Mouse (Mus musculus): ENCODE data around the gene F930015N05Rik. TPM values are rescaled to one million over a fixed set of nuclear protein-coding genes. Genes with fewer than 3 reads are reported as not detected.

Gene F930015N05Rik
- polyA plus RNA-seq, 1 experiment from 2014 or later, result 0.19 TPM

- Histone ChIP-seq H3K4me1 (peaks cover 21% of the 10 kb centered on the region), H3K27ac (replicated peaks) (no peak overlapping the region), H3K9me3 (no peaks in the 10 kb centered on the region), H3K4me3 (0 out of 2 replicates have a peak overlapping the region, but pooled peaks have one; percentile 9), H3K9ac (no peak overlapping the region), H3K36me3 (no peaks in the 10 kb centered on the region), H3K27me3 (replicated peaks) (peaks cover 61% of the 10 kb centered on the region), H3K4me2 (peak overlapping the region; percentile 25)
- WGBS, result 67% methylated on average over 3 of the region's 3 CpGs
- ATAC-seq (ENCODE audit: extremely low read depth, insufficient number of reproducible peaks, low FRiP score, low TSS enrichment), result no peak
Observed at GRCm38 (mm10) chr11:64437721-64438120, 1.3 kb upstream of the F930015N05Rik start.

GRCm38 (mm10) chr11:64436791-64437298, 392 bp upstream of the F930015N05Rik start:
- WGBS, result 28% methylated on average over 5 of the region's 5 CpGs
- peak overlapping the region; percentile 85 for H3K9ac ChIP-seq
- ATAC-seq (ENCODE audit: extremely low read depth, insufficient number of reproducible peaks, low FRiP score, low TSS enrichment), result no peak
- peaks cover 18% of the 10 kb centered on the region for H3K4me1 ChIP-seq
- no peak overlapping the region for H3K27ac ChIP-seq (replicated peaks)
- no peaks in the 10 kb centered on the region for H3K9me3 ChIP-seq
- H3K4me2 ChIP-seq, result peak overlapping the region; percentile 99
- no peaks in the 10 kb centered on the region for H3K36me3 ChIP-seq
- peaks cover 68% of the 10 kb centered on the region for H3K27me3 ChIP-seq (replicated peaks)
- H3K4me3 ChIP-seq, result peak overlapping the region; percentile 68

GRCm38 (mm10) chr11:64435546-64436411, 674 bp downstream of the F930015N05Rik start:
- H3K9ac ChIP-seq, result peak overlapping the region; percentile 85
- WGBS, result under 1% methylated on average over 81 of the region's 81 CpGs
- peaks cover 17% of the 10 kb centered on the region for H3K4me1 ChIP-seq
- no peaks in the 10 kb centered on the region for H3K9me3 ChIP-seq
- H3K36me3 ChIP-seq, result no peaks in the 10 kb centered on the region
- H3K4me3 ChIP-seq, result peak overlapping the region; percentile 68
- peak; percentile 25; the same call in 1 of the 2 replicates for ATAC-seq (ENCODE audit: extremely low read depth, insufficient number of reproducible peaks, low FRiP score, low TSS enrichment)
- H3K27me3 ChIP-seq (replicated peaks), result peaks cover 74% of the 10 kb centered on the region
- H3K4me2 ChIP-seq, result peak overlapping the region; percentile 99
- peak overlapping the region; percentile 54 for H3K27ac ChIP-seq (replicated peaks)

DNA sequence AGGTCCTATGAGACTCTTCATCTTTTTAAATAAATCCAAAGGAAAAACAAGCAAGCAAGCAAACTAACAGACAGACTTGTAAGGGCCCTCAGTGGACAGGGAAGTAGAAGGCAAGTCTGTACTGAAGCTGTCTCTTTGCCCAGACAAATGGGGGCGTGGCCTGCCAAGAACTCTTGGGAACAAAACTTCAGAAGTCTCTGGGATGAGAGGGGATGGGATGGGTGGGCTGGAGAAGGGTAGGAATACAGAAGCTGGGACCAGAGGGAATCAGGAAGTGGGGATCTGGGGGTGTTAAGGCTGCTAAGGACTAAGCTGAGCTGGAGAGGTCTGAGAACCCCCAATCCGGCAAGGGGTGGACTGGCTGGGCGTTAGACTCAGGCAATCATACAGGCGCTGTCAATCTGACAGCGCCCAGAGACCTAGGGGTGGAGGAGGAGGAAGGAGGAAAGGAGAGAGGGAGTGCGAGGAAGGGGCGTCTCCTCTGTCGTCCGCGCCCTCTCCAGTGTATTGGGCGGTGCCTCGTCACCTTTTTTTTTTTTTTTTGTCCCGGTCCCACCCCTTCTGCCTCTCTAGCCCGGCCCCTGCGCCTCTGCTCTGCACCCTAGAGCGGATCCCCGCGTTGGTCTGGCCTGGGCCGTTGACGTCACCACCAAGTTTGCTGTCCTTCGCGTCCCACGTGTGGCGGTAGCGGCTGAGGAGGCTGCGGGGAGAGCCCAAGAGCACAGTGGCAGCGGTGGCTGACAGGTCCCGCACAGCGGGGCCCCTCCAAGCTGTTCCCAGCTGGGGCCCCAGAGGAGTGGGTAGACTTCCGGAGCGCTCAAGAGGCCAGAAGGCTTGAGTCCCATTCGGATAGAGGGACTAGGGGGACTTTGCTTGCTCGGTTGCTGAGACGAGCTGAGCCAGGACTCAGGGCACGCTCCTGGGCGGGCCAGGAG, 1.6 kb downstream of the F930015N05Rik start, which contains the start of gene Hs3st3a1:
Gene Hs3st3a1, plus strand, starts transcription at position 722 of the 935 bp plus-strand sequence.
- peaks cover 65% of the 10 kb centered on the region for H3K27me3 ChIP-seq (replicated peaks)
- H3K36me3 ChIP-seq, result no peaks in the 10 kb centered on the region
- peak within 1 kb of the TSS; percentile 85 for H3K9ac ChIP-seq
- peak within 1 kb of the TSS; percentile 99 for H3K4me2 ChIP-seq
- peak within 1 kb of the TSS; percentile 68 for H3K4me3 ChIP-seq
- H3K4me1 ChIP-seq, result peaks cover 17% of the 10 kb centered on the region
- WGBS, result under 1% methylated on average over 35 of the region's 36 CpGs
- H3K27ac ChIP-seq (replicated peaks), result peak within 1 kb of the TSS; percentile 54
- no peaks in the 10 kb centered on the region for H3K9me3 ChIP-seq
- ATAC-seq (ENCODE audit: extremely low read depth, insufficient number of reproducible peaks, low FRiP score, low TSS enrichment), result peak; percentile 70

DNA sequence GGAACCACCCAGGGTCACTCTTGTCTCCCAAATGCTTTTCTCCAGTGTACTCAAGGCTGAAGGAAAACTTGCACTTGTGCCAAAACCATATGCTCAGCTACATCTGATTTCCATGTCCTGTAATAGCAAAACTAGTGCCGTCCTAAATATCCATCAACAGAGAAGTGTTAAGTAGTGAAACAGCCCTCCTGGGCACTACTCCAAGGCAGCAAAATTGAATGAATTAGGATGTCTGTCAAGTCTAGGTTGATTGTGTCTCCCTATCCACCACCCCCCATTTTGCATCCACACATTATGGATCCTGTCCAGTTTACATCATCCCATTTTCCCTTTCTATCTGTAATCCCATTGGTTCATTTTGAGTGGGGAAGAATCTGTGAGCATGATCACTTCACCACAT, 17.5 kb downstream of the F930015N05Rik start:
- no peak for ATAC-seq (ENCODE audit: extremely low read depth, insufficient number of reproducible peaks, low FRiP score, low TSS enrichment)

GRCm38 (mm10) chr11:64400534-64401093, 35.8 kb downstream of the F930015N05Rik start:
- H3K4me3 ChIP-seq, result no peak overlapping the region
- WGBS, result 67% methylated on average over 6 of the region's 6 CpGs
- H3K9me3 ChIP-seq, result no peaks in the 10 kb centered on the region
- no peak overlapping the region for H3K4me2 ChIP-seq
- ATAC-seq (ENCODE audit: extremely low read depth, insufficient number of reproducible peaks, low FRiP score, low TSS enrichment), result no peak
- H3K4me1 ChIP-seq, result peaks cover 15% of the 10 kb centered on the region
- no peak overlapping the region for H3K9ac ChIP-seq
- no peaks in the 10 kb centered on the region for H3K36me3 ChIP-seq
- peaks cover 19% of the 10 kb centered on the region; the same call in 1 of the 2 replicates for H3K27me3 ChIP-seq (replicated peaks)
- H3K27ac ChIP-seq (replicated peaks), result no peak overlapping the region

More for the DNA sequence above, 17.5 kb downstream of the F930015N05Rik start:
- WGBS, result 56% methylated on average over 1 of the region's 1 CpGs
- Histone ChIP-seq H3K27me3 (replicated peaks) (no peaks in the 10 kb centered on the region), H3K4me1 (no peaks in the 10 kb centered on the region), H3K9me3 (peaks cover 8% of the 10 kb centered on the region), H3K4me2 (no peak overlapping the region), H3K36me3 (no peaks in the 10 kb centered on the region), H3K4me3 (no peak overlapping the region), H3K9ac (no peak overlapping the region), H3K27ac (replicated peaks) (no peak overlapping the region)

- 55% methylated on average over 3 of the region's 3 CpGs for WGBS
- H3K9ac ChIP-seq, result no peak overlapping the region
- no peak overlapping the region for H3K4me2 ChIP-seq
- H3K27ac ChIP-seq (replicated peaks), result no peak overlapping the region
- H3K27me3 ChIP-seq (replicated peaks), result peaks cover 19% of the 10 kb centered on the region; the same call in 1 of the 2 replicates
- no peak overlapping the region for H3K4me3 ChIP-seq
- no peaks in the 10 kb centered on the region for H3K36me3 ChIP-seq
- H3K9me3 ChIP-seq, result no peaks in the 10 kb centered on the region
- peaks cover 16% of the 10 kb centered on the region for H3K4me1 ChIP-seq
- no peak for ATAC-seq (ENCODE audit: extremely low read depth, insufficient number of reproducible peaks, low FRiP score, low TSS enrichment)
Observed at GRCm38 (mm10) chr11:64397612-64398011, 38.8 kb downstream of the F930015N05Rik start.

DNA sequence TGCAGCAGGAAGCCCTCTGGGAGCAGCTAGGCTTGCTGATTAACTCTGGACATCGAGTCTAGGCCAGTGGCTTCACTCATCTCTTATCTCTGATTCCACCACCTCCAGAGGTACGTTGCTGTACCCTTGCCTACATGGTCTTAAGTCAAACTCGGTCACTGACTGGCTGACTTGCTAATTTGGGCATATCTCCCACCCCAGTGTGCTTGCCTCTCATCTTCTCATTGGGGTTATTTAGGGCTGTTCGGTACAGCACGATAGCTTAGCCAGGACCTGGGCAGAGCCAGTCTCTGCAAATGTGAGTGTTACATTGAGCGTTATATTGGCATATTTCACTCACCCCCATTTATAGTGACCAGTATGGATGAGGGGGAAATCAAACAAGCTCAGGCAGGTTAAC, 39.5 kb downstream of the F930015N05Rik start:
- Histone ChIP-seq H3K9me3 (no peaks in the 10 kb centered on the region), H3K27me3 (replicated peaks) (peaks cover 19% of the 10 kb centered on the region; the same call in 1 of the 2 replicates), H3K4me2 (no peak overlapping the region), H3K9ac (no peak overlapping the region), H3K4me1 (peaks cover 16% of the 10 kb centered on the region), H3K4me3 (no peak overlapping the region), H3K27ac (replicated peaks) (no peak overlapping the region), H3K36me3 (no peaks in the 10 kb centered on the region)
- WGBS, result 33% methylated on average over 6 of the region's 6 CpGs
- no peak for ATAC-seq (ENCODE audit: extremely low read depth, insufficient number of reproducible peaks, low FRiP score, low TSS enrichment)

DNA sequence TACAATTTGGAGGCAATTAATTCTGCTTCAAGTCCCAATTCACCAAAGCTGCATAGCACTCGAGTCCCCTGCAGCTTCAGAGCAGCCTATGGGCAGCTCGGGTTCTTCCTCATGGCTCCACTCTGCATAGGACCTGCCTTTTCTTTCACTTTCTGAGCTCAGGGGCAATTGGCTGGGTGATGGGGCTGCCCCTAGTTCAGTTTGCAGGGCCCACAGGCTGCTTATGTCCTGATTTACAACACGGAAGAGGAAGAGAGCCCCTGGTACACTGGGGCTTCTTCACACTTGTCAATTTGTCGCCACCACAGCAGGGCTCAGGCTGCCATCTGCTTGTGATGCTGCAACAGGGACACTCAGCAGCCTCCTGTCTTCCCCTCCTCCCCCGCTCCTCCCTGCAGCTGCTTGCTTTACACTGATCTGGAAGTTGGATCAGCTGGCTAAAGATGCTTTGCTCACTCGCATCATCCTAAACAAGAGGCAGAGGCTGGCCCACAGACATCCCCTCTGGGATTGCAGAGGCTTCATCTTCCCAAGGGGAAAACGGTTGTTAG, 40.0 kb downstream of the F930015N05Rik start:
- WGBS, result 10% methylated on average over 7 of the region's 7 CpGs
- H3K9ac ChIP-seq, result peak overlapping the region; percentile 20; the same call in 1 of the 2 replicates
- H3K4me1 ChIP-seq, result peaks cover 16% of the 10 kb centered on the region
- no peak overlapping the region for H3K27ac ChIP-seq (replicated peaks)
- H3K36me3 ChIP-seq, result no peaks in the 10 kb centered on the region
- peaks cover 19% of the 10 kb centered on the region; the same call in 1 of the 2 replicates for H3K27me3 ChIP-seq (replicated peaks)
- H3K4me2 ChIP-seq, result peak overlapping the region; percentile 58
- H3K9me3 ChIP-seq, result no peaks in the 10 kb centered on the region
- peak overlapping the region; percentile 27 for H3K4me3 ChIP-seq
- no peak for ATAC-seq (ENCODE audit: extremely low read depth, insufficient number of reproducible peaks, low FRiP score, low TSS enrichment)

GRCm38 (mm10) chr11:64386333-64386732, 50.1 kb downstream of the F930015N05Rik start:
- Histone ChIP-seq H3K4me3 (no peak overlapping the region), H3K36me3 (no peaks in the 10 kb centered on the region), H3K27me3 (replicated peaks) (no peaks in the 10 kb centered on the region), H3K27ac (replicated peaks) (no peak overlapping the region), H3K9me3 (no peaks in the 10 kb centered on the region), H3K4me2 (no peak overlapping the region), H3K9ac (no peak overlapping the region), H3K4me1 (peaks cover 3% of the 10 kb centered on the region; the same call in 1 of the 2 replicates)
- 81% methylated on average over 4 of the region's 4 CpGs for WGBS
- no peak for ATAC-seq (ENCODE audit: extremely low read depth, insufficient number of reproducible peaks, low FRiP score, low TSS enrichment)

Data from heart, embryonic 13.5 days (tissue).